Mouse (Mus musculus) skeletal muscle tissue, adult 2 months (tissue): ENCODE data around the gene Tbx4.

Experiments used
- DNase-seq: peaks from one replicate; pipeline ENCODE4 v3.0.0-alpha.2; 2012; ENCODE audit warnings: low read depth, low spot score

Tbx4 gene

GRCm38 (mm10) chr11:85885665-85886428 is at the start of gene Tbx4:
Tbx4 (plus strand) TSS chr11:85886422.
- DNase-seq: no peak

- DNase-seq: no peak
These were observed 49.5 kb upstream of the Tbx4 start for GRCm38 (mm10) chr11:85836523-85837290.

- no peak for DNase-seq
These were observed 49.0 kb upstream of the Tbx4 start for GRCm38 (mm10) chr11:85837291-85837647.

- DNase-seq: no peak
These were observed 48.4 kb upstream of the Tbx4 start for GRCm38 (mm10) chr11:85837648-85838423.

- DNase-seq: no peak
These were observed 47.6 kb upstream of the Tbx4 start for GRCm38 (mm10) chr11:85838424-85839257.

GRCm38 (mm10) chr11:85839258-85840030 is 46.8 kb upstream of the Tbx4 start:
- no peak for DNase-seq

- no peak for DNase-seq
These were observed 46.0 kb upstream of the Tbx4 start for GRCm38 (mm10) chr11:85840031-85840802.

GRCm38 (mm10) chr11:85840803-85841145 is 45.4 kb upstream of the Tbx4 start:
- no peak for DNase-seq

- DNase-seq: no peak
These were observed 45.0 kb upstream of the Tbx4 start for GRCm38 (mm10) chr11:85841211-85841681.

- no peak for DNase-seq
These were observed 44.2 kb upstream of the Tbx4 start for GRCm38 (mm10) chr11:85841980-85842379.

- no peak for DNase-seq
These were observed 43.5 kb upstream of the Tbx4 start for GRCm38 (mm10) chr11:85842596-85843346.

GRCm38 (mm10) chr11:85843347-85843692 is 42.9 kb upstream of the Tbx4 start:
- peak; percentile 68 for DNase-seq

- peak; percentile 68 for DNase-seq
These were observed 41.9 kb upstream of the Tbx4 start for GRCm38 (mm10) chr11:85844144-85844965.

- no peak for DNase-seq
These were observed 41.3 kb upstream of the Tbx4 start for GRCm38 (mm10) chr11:85844971-85845370.

- no peak for DNase-seq
These were observed 40.3 kb upstream of the Tbx4 start for GRCm38 (mm10) chr11:85845921-85846320.

GRCm38 (mm10) chr11:85846509-85846908 is 39.7 kb upstream of the Tbx4 start:
- DNase-seq: peak; percentile 74

- DNase-seq: peak; percentile 89
These were observed 37.2 kb upstream of the Tbx4 start for GRCm38 (mm10) chr11:85849037-85849436.

GRCm38 (mm10) chr11:85850233-85850632 is 36.0 kb upstream of the Tbx4 start, which contains the start of gene Gm11444:
Gm11444 (minus strand) TSS chr11:85850333.
- DNase-seq: no peak
